Mouse (Mus musculus): ENCODE results near the gene Syndig1. TPM values are rescaled to one million over a fixed set of nuclear protein-coding genes. Genes with fewer than 3 reads are reported as not detected.

Syndig1 gene
- polyA plus RNA-seq, 1 experiment from 2014 or later: 3.6 TPM

- no peak overlapping the region for H3K9ac ChIP-seq
- no peaks in the 10 kb centered on the region for H3K27me3 ChIP-seq (replicated peaks)
- no peak overlapping the region for H3K4me2 ChIP-seq
- H3K4me1 ChIP-seq (replicated peaks): no peaks in the 10 kb centered on the region; the same call in 1 of the 2 replicates
- 0 out of 2 replicates have a peak, but pooled peaks have one; percentile 11 for ATAC-seq (ENCODE audit: insufficient number of reproducible peaks, low FRiP score)
- no peaks in the 10 kb centered on the region for H3K9me3 ChIP-seq (replicated peaks)
- H3K4me3 ChIP-seq: no peak overlapping the region
- no peaks in the 10 kb centered on the region for H3K36me3 ChIP-seq
- 53% methylated on average over 3 of the region's 3 CpGs for WGBS
- H3K27ac ChIP-seq (ENCODE audit: poor library complexity, severe bottlenecking): no peak overlapping the region
Observed at GRCm38 (mm10) chr2:149873346-149873745, 44.3 kb downstream of the Syndig1 start.

DNA sequence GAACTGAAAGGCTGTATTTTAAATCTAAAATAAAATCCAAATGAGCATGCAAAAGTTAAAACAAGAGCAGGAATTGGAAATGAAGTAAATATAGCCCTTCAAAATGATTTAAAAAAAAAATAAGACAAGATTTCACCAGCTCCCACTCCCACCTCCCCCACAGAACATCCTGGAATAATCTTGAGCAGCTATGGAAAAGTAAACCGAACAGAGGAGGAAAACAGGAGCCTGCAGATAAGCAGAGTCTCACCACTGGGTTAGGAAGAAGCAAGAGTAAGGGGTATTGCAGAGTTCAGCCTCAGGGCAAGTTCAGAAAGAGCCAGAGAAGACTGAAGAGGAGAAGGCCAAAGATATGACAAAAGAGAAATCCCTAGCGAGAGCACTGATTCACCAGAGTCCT lies 48.9 kb downstream of the Syndig1 start:
- Histone ChIP-seq H3K9ac (no peak overlapping the region), H3K4me1 (replicated peaks) (no peaks in the 10 kb centered on the region; the same call in 1 of the 2 replicates), H3K36me3 (no peaks in the 10 kb centered on the region), H3K4me3 (no peak overlapping the region), H3K4me2 (no peak overlapping the region), H3K27me3 (replicated peaks) (no peaks in the 10 kb centered on the region), H3K9me3 (replicated peaks) (no peaks in the 10 kb centered on the region), H3K27ac (ENCODE audit: poor library complexity, severe bottlenecking) (no peak overlapping the region)
- ATAC-seq (ENCODE audit: insufficient number of reproducible peaks, low FRiP score): peak; percentile 69; the same call in 1 of the 2 replicates
- WGBS: 27% methylated on average over 2 of the region's 2 CpGs

DNA sequence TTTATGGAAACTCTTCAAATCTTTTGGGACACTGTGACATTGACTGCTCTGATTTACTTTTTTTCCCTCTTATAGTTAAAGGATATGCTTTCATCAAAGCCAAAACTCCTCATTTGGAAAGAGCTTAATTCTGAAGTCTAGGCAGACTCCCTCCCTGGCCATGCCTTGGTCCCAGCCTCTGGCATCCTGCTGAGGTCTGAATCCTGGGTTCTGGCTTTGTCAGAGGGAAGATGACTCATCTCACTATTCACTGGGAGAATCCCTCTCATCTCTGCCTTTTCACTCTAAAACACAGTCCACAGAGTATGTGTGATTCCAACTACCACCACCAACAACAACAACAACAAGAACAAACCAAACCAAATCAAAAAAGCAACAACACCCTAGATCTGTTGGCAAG lies 58.6 kb downstream of the Syndig1 start:
- ATAC-seq (ENCODE audit: insufficient number of reproducible peaks, low FRiP score): no peak
- H3K9ac ChIP-seq: no peak overlapping the region
- no peaks in the 10 kb centered on the region for H3K27me3 ChIP-seq (replicated peaks)
- H3K9me3 ChIP-seq (replicated peaks): no peaks in the 10 kb centered on the region
- H3K4me3 ChIP-seq: no peak overlapping the region
- H3K4me2 ChIP-seq: no peak overlapping the region
- no peaks in the 10 kb centered on the region for H3K36me3 ChIP-seq
- no peaks in the 10 kb centered on the region for H3K4me1 ChIP-seq (replicated peaks)
- no peak overlapping the region for H3K27ac ChIP-seq (ENCODE audit: poor library complexity, severe bottlenecking)

GRCm38 (mm10) chr2:149891647-149892046 lies 62.6 kb downstream of the Syndig1 start:
- no peak overlapping the region for H3K4me2 ChIP-seq
- no peaks in the 10 kb centered on the region for H3K4me1 ChIP-seq (replicated peaks)
- H3K4me3 ChIP-seq: no peak overlapping the region
- 70% methylated on average over 2 of the region's 2 CpGs for whole genome bisulfite sequencing
- ATAC-seq (ENCODE audit: insufficient number of reproducible peaks, low FRiP score): no peak
- H3K27ac ChIP-seq (ENCODE audit: poor library complexity, severe bottlenecking): no peak overlapping the region
- no peaks in the 10 kb centered on the region for H3K36me3 ChIP-seq
- no peaks in the 10 kb centered on the region for H3K9me3 ChIP-seq (replicated peaks)
- H3K27me3 ChIP-seq (replicated peaks): no peaks in the 10 kb centered on the region
- H3K9ac ChIP-seq: no peak overlapping the region

DNA sequence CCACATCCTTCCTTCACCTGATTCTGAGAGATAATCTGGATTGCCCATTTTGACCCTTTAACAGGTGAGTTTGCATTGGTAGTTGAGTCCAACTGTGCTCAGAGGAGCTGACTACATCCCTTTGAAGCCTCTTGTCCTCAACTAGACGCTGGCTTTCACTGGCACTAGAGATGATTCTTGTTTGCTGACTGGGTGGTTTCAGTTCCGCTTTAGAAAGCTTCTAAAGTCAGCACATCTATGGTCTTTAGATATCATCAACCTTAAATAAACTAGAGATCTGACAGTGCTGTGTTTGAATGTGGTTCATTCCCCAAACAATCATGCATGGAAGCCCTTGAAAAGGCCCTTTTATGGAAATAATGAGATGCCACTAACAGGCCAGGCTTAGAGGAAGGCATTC lies 67.3 kb downstream of the Syndig1 start:
- H3K27me3 ChIP-seq (replicated peaks): no peaks in the 10 kb centered on the region
- H3K9ac ChIP-seq: no peak overlapping the region
- WGBS: 71% methylated on average over 2 of the region's 2 CpGs
- no peak overlapping the region for H3K27ac ChIP-seq (ENCODE audit: poor library complexity, severe bottlenecking)
- H3K36me3 ChIP-seq: no peaks in the 10 kb centered on the region
- no peak overlapping the region for H3K4me2 ChIP-seq
- no peaks in the 10 kb centered on the region for H3K4me1 ChIP-seq (replicated peaks)
- ATAC-seq (ENCODE audit: insufficient number of reproducible peaks, low FRiP score): no peak
- H3K9me3 ChIP-seq (replicated peaks): no peaks in the 10 kb centered on the region
- no peak overlapping the region for H3K4me3 ChIP-seq

DNA sequence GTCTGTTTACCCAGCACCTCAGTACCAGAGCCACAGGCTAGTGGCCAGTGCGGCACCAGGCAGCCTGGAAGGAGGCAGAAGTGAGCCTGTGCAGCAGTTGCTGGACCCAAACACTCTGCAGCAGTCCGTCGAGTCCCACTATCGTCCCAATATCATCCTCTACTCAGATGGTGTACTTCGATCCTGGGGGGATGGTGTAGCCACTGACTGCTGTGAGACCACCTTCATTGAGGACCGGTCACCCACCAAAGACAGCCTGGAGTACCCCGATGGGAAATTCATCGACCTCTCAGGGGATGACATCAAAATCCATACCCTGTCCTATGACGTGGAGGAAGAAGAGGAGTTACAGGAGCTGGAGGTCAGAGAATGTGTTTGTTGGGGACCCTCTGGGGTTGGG lies 70.6 kb downstream of the Syndig1 start:
- Histone ChIP-seq H3K4me2 (no peak overlapping the region), H3K36me3 (no peaks in the 10 kb centered on the region), H3K4me1 (replicated peaks) (no peaks in the 10 kb centered on the region), H3K9me3 (replicated peaks) (no peaks in the 10 kb centered on the region), H3K27me3 (replicated peaks) (no peaks in the 10 kb centered on the region), H3K9ac (no peak overlapping the region), H3K4me3 (no peak overlapping the region), H3K27ac (ENCODE audit: poor library complexity, severe bottlenecking) (no peak overlapping the region)
- 79% methylated on average over 9 of the region's 9 CpGs for WGBS
- ATAC-seq (ENCODE audit: insufficient number of reproducible peaks, low FRiP score): no peak

DNA sequence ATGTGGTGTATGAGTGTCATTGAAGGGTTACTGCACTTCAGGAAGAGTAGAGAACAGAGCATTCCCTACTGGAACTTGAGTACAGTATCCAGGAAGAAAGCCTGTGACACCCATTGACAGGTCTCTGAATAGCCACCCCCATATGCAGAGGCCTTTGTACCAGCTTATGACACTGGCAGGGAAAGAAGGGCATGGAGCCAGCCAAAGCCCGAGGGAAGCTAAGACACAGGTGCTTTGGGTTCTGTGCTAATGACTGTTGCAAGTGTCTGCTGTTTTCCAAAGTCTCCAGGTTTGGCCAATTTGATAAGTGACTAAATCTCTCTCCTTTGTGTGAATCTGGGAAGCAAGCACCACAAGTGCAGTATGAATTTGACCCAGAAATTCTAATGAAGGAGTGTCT lies 71.6 kb downstream of the Syndig1 start:
- no peaks in the 10 kb centered on the region for H3K27me3 ChIP-seq (replicated peaks)
- no peak overlapping the region for H3K4me3 ChIP-seq
- H3K27ac ChIP-seq (ENCODE audit: poor library complexity, severe bottlenecking): no peak overlapping the region
- 84% methylated on average over 1 of the region's 1 CpGs for WGBS
- no peak for ATAC-seq (ENCODE audit: insufficient number of reproducible peaks, low FRiP score)
- H3K9me3 ChIP-seq (replicated peaks): no peaks in the 10 kb centered on the region
- H3K36me3 ChIP-seq: no peaks in the 10 kb centered on the region
- no peak overlapping the region for H3K9ac ChIP-seq
- no peak overlapping the region for H3K4me2 ChIP-seq
- H3K4me1 ChIP-seq (replicated peaks): no peaks in the 10 kb centered on the region

DNA sequence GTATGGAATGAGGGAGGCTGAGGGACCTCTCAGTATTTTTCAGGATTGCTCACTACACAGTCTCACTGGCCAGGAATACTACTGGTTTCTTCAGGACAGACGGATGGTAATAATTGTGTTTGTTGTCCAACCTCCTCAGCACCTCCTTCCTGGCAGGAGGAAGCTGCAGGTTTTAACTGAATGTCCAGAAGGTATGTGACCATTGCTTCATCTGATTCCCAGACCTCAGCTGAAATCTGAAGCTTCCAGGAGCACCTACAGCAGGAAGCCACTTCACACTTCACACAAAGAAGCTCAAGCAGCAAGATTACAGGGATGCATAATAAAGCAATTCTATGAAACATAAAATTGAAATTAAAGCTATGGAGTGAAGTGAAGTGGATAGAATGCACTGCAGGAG lies 75.4 kb downstream of the Syndig1 start:
- 71% methylated on average over 1 of the region's 1 CpGs for WGBS
- Histone ChIP-seq H3K4me1 (replicated peaks) (no peaks in the 10 kb centered on the region), H3K9ac (no peak overlapping the region), H3K4me3 (no peak overlapping the region), H3K9me3 (replicated peaks) (no peaks in the 10 kb centered on the region), H3K36me3 (no peaks in the 10 kb centered on the region), H3K27ac (ENCODE audit: poor library complexity, severe bottlenecking) (no peak overlapping the region), H3K27me3 (replicated peaks) (no peaks in the 10 kb centered on the region), H3K4me2 (no peak overlapping the region)
- no peak for ATAC-seq (ENCODE audit: insufficient number of reproducible peaks, low FRiP score)

DNA sequence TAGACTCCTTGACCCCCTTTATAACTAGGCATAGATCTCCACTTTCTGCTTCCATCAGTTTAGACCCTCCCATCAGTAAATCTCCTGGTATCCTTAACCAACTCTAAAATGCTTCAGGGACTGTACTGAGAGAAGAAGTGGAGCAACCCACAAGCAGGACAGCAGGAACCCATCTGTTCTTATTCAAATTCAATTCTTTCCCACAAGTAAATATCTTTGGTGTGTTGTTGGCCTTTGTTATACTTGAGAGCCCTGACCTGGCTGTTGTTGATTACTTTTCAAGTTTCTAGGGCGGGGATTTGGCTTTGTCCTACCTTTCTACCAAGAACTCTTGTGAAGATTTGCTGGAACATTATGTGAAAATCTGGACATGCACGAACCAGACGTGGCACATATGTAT lies 77.7 kb downstream of the Syndig1 start:
- 76% methylated on average over 3 of the region's 3 CpGs for WGBS

DNA sequence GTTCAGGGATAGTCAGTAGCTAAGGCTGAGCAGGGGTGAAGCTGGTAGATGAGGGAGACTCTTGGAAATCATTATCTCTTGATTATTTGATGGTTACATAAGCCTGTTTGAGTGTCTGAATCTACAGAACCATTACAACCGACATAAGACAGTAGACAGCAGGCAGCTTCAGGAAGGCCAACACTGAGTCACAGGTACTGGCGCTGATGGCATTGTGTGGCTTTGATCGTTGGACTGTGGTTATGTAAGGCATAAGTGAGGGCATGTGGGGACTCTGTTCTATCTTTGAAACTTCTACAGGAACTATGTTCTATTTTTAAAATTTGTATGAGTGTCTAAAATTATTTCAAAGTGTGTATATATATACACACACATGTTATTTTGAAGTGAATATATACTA lies 88.2 kb downstream of the Syndig1 start:
- no peaks in the 10 kb centered on the region for H3K9me3 ChIP-seq (replicated peaks)

More for the DNA sequence above, 77.7 kb downstream of the Syndig1 start:
- H3K27ac ChIP-seq (ENCODE audit: poor library complexity, severe bottlenecking): no peak overlapping the region
- no peaks in the 10 kb centered on the region for H3K4me1 ChIP-seq (replicated peaks)
- H3K4me2 ChIP-seq: no peak overlapping the region
- H3K36me3 ChIP-seq: no peaks in the 10 kb centered on the region
- no peaks in the 10 kb centered on the region for H3K9me3 ChIP-seq (replicated peaks)
- H3K4me3 ChIP-seq: no peak overlapping the region
- no peak overlapping the region for H3K9ac ChIP-seq
- ATAC-seq (ENCODE audit: insufficient number of reproducible peaks, low FRiP score): no peak
- H3K27me3 ChIP-seq (replicated peaks): no peaks in the 10 kb centered on the region

GRCm38 (mm10) chr2:149923561-149923960 lies 94.5 kb downstream of the Syndig1 start:
- H3K36me3 ChIP-seq: no peaks in the 10 kb centered on the region
- H3K27me3 ChIP-seq (replicated peaks): no peaks in the 10 kb centered on the region
- no peaks in the 10 kb centered on the region for H3K4me1 ChIP-seq (replicated peaks)
- no peak overlapping the region for H3K4me3 ChIP-seq
- no peak overlapping the region for H3K4me2 ChIP-seq
- H3K27ac ChIP-seq (ENCODE audit: poor library complexity, severe bottlenecking): no peak overlapping the region
- no peaks in the 10 kb centered on the region for H3K9me3 ChIP-seq (replicated peaks)
- no peak for ATAC-seq (ENCODE audit: insufficient number of reproducible peaks, low FRiP score)
- H3K9ac ChIP-seq: no peak overlapping the region
- 45% methylated on average over 2 of the region's 2 CpGs for WGBS

More for the DNA sequence above, 88.2 kb downstream of the Syndig1 start:
- WGBS: 85% methylated on average over 3 of the region's 3 CpGs
- H3K27ac ChIP-seq (ENCODE audit: poor library complexity, severe bottlenecking): no peak overlapping the region
- no peak overlapping the region for H3K4me2 ChIP-seq
- no peaks in the 10 kb centered on the region for H3K27me3 ChIP-seq (replicated peaks)
- no peak overlapping the region for H3K4me3 ChIP-seq
- ATAC-seq (ENCODE audit: insufficient number of reproducible peaks, low FRiP score): no peak
- H3K36me3 ChIP-seq: no peaks in the 10 kb centered on the region
- no peaks in the 10 kb centered on the region for H3K4me1 ChIP-seq (replicated peaks)
- H3K9ac ChIP-seq: no peak overlapping the region

GRCm38 (mm10) chr2:149925911-149926310 lies 96.9 kb downstream of the Syndig1 start:
- WGBS: 87% methylated on average over 2 of the region's 2 CpGs
- H3K4me3 ChIP-seq: no peak overlapping the region
- ATAC-seq (ENCODE audit: insufficient number of reproducible peaks, low FRiP score): no peak
- no peaks in the 10 kb centered on the region for H3K4me1 ChIP-seq (replicated peaks)
- no peaks in the 10 kb centered on the region for H3K36me3 ChIP-seq
- H3K9me3 ChIP-seq (replicated peaks): no peaks in the 10 kb centered on the region
- H3K27ac ChIP-seq (ENCODE audit: poor library complexity, severe bottlenecking): no peak overlapping the region
- no peak overlapping the region for H3K4me2 ChIP-seq
- H3K9ac ChIP-seq: no peak overlapping the region
- H3K27me3 ChIP-seq (replicated peaks): no peaks in the 10 kb centered on the region
